In genomic region chr4:43604751-43605685, GRCm38 (mm10) we compare ENCODE assay signal across 1 mouse cellular context.
TF ChIP-seq lines count a peak whose summit lies in the region.

No protein-coding gene starts in this region.

TF ChIP-seq in MEL, 35 proteins besides CTCF, POLR2A, EP300 and RAD21 (continued from another document):
- TF ChIP-seq MEF2A (IDR thresholded peaks at IDR 0.05; ENCODE audit: extremely low read depth, insufficient replicate concordance, low read depth, low read length, poor library complexity, severe bottlenecking) (peak; percentile 57; the same call in 1 of the 2 replicates), ZC3H11A (IDR thresholded peaks at IDR 0.05; ENCODE audit: low read depth, low read length) (no peak), KAT2A (conservative IDR thresholded peaks at IDR 0.05; ENCODE audit: low read depth, low read length) (no peak), USF1 (IDR thresholded peaks at IDR 0.05; ENCODE audit: low read depth, low read length) (no peak), RCOR1 (IDR thresholded peaks at IDR 0.05; ENCODE audit: low read depth, low read length) (peak; percentile 77; the same call in 1 of the 2 replicates), JUND (IDR thresholded peaks at IDR 0.05; ENCODE audit: low read depth, low read length) (no peak), MYC (IDR thresholded peaks at IDR 0.05; ENCODE audit: low read depth, low read length) (no peak), GABPA (IDR thresholded peaks at IDR 0.05; ENCODE audit: low read depth, low read length) (no peak), ELF1 (IDR thresholded peaks at IDR 0.05; ENCODE audit: low read depth, low read length) (no peak), CHD1 (IDR thresholded peaks at IDR 0.05; ENCODE audit: low read depth, low read length) (no peak), USF2 (IDR thresholded peaks at IDR 0.05; ENCODE audit: borderline replicate concordance in 1 of 2, insufficient read depth in 1 of 2, low read depth in 1 of 2, low read length in 2 of 2) (no peak), ETS1 (IDR thresholded peaks at IDR 0.05; ENCODE audit: low read depth, low read length) (peak; percentile 93), ZMIZ1 (IDR thresholded peaks at IDR 0.05; ENCODE audit: low read depth, low read length) (no peak), NELFE (IDR thresholded peaks at IDR 0.05; ENCODE audit: low read depth, low read length) (no peak), HCFC1 (IDR thresholded peaks at IDR 0.05; ENCODE audit: low read depth, low read length) (0 out of 2 replicates have a peak, but pooled peaks have one; percentile 34), TAL1 (IDR thresholded peaks at IDR 0.05; ENCODE audit: low read length) (peak; percentile 97), ZKSCAN1 (IDR thresholded peaks at IDR 0.05; ENCODE audit: low read depth, low read length) (no peak), NRF1 (IDR thresholded peaks at IDR 0.05; ENCODE audit: insufficient read depth, low read depth, low read length, poor library complexity, severe bottlenecking) (no peak), TCF12 (IDR thresholded peaks at IDR 0.05; ENCODE audit: low read depth, low read length) (peak; percentile 90), SMC3 (IDR thresholded peaks at IDR 0.05; ENCODE audit: low read depth, low read length) (no peak), GATA1 (IDR thresholded peaks at IDR 0.05; ENCODE audit: low read depth, low read length) (peak; percentile 93), SIN3A (IDR thresholded peaks at IDR 0.05; ENCODE audit: low read length) (peak; percentile 81), MAX (IDR thresholded peaks at IDR 0.05; ENCODE audit: low read length) (no peak), ZNF384 (IDR thresholded peaks at IDR 0.05; ENCODE audit: low read depth, low read length) (no peak)
TF ChIP-seq in MEL: peak in this region for 8.
